Mouse (Mus musculus) thymus, postnatal 14 days (tissue): ENCODE measurements around the gene Trdn.

ENCODE experiments used
- DNase-seq: peaks from one replicate; pipeline ENCODE4 v3.0.0; 2021

The Trdn gene

DNA sequence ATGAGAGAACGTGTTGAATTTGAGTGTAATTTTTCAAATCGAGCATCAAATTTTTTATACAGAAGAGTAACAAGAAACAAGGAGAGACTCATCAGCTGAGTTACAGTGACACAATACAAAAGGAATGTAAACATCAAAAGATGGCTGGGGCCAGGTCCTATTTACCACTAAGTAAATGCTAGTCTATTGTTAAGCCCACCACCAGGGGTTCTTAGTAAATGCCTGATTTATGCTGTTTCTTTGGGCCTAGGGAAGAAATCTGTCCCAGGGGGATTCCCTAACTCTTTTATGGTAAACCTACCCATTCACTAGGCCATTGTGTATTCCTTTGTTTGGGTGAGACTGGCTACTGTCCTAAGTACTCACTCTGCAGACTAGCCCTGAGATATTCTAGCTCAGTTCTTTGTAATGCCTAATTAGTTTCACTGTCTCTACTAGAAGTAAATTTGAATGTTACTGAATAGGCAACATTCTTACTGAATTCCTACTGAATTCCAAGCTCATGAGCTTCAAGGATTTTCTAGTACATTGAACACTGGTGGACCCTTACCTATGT, 295.2 kb downstream of the Trdn start:
- DNase-seq: no peak
